Mouse (Mus musculus): ENCODE measurements at regions not wholly inside any gene's neighbourhood (a gene's known extent, or its start where the extent isn't known, plus 50 kb on each side); places are given as distances from the start of the nearest gene placed in this dataset.

DNA sequence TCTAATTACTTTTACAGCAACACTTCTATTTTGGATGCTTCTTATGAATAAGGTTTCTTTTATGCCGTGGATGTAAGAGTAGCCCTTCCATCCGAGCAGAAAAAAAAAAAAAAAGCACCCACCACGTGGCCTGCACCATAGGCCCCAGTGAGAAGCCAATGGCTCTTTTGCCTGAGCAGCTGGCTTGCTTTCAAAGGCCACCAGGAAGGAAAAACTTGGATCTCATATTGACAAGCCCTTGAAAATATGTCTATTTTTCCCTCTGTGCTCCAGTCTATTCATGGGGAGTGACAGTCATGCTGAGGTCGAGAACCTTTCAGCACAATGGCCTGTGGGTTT is 252.4 kb downstream of the Foxo1 start:
- TF ChIP-seq CTCF (IDR thresholded peaks at IDR 0.05; ENCODE audit: borderline replicate concordance, insufficient read depth, low read depth, low read length) (no peak), POLR2A (IDR thresholded peaks at IDR 0.05; ENCODE audit: borderline replicate concordance, insufficient read depth, low read length) (no peak)

All from cerebellum, adult 2 months (tissue).